Mouse (Mus musculus): ENCODE data around the gene Tcp11l2.

The Tcp11l2 gene

DNA sequence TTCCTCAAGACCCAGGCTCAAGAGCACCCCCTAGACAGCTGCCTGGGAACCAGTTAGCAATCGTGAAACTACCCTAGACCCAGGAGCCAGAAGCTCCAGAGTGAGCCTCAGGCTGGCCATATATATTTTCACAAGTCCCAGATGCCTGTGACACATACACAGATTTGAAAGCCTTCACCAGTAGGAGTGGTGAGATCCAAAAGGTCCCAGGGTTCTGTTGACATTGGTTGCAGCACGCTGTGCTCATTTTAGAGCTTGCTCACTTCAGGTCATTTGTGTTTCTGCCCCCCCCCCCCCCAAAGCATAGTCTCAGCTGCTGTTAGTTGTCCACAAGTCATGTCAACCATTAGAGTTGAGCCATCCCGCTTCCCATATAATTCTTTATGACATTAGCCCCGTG lies 77.6 kb downstream of the Tcp11l2 start:
- DNase-seq (ENCODE audit: low read depth, low spot score), result no peak

DNA sequence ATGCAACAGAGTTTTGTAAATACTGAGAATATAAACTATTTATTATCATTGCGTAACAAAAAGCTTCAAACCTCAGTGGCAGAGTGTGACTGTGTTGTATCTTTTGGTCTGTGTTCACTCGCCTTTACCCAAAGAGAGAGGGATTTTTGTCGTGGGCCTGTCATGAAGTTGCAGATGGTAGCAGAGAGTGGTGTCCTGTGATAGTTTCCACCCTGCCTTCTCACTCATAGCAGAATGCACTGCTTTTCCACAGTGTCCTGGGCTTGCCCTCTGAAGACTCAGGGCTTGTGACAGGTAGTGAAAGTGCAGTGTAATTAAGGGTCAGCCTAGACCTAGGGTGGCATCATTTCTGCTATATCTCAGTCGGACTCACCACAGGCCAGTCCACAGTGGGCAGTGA lies 78.3 kb downstream of the Tcp11l2 start:
- DNase-seq (ENCODE audit: low read depth, low spot score), result no peak

DNA sequence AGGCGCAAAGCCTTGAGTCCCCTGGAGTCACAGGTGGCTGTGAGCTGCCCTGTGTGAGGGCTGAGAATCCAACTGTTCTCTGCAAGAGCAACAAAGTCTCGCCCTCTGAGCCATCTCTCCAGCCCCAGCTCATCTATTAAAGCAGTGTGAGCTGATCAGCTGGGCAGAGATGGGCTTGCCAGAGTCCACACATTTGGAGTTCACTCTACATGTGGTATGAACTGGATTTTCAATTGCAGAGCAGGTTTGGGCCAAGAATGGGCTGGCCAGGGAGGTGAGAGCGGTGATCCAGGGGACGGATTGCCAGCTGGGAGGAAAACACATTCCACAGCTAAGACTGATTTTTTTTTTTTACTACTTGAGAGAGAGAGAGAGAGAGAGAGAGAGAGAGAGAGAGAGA lies 80.2 kb downstream of the Tcp11l2 start:
- DNase-seq (ENCODE audit: low read depth, low spot score), result no peak

DNA sequence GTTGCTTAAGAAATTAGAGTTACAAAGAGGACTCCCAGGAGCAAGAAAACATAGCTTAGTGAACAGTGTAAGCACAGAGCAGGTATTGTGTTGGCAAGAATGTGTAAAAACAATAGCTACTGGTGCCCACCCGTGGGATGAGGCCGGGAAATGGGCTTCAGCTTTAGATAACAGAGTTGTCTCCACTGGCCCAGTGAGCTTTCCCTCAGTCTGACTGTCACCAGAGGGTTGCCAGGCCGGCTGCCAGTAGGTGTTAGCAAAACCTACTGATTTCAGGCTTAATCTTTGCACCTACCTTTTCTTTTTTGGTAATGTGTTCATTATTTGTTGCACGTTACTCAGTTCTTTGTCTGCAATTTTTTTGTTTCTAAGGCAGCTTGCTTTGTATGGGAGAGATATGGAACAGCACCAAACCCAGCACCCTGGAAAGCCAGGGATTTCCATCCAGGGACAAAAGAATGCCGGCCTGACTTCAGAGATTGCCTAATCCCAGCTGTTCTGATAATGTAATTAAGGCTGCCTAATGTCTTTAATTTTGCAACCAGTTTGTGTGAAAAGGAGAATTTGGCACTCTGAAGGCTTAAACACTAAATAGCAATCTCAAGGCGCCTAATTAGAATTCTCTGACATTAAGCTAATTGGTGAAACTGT lies 81.1 kb downstream of the Tcp11l2 start:
- no peak for DNase-seq (ENCODE audit: low read depth, low spot score)

DNA sequence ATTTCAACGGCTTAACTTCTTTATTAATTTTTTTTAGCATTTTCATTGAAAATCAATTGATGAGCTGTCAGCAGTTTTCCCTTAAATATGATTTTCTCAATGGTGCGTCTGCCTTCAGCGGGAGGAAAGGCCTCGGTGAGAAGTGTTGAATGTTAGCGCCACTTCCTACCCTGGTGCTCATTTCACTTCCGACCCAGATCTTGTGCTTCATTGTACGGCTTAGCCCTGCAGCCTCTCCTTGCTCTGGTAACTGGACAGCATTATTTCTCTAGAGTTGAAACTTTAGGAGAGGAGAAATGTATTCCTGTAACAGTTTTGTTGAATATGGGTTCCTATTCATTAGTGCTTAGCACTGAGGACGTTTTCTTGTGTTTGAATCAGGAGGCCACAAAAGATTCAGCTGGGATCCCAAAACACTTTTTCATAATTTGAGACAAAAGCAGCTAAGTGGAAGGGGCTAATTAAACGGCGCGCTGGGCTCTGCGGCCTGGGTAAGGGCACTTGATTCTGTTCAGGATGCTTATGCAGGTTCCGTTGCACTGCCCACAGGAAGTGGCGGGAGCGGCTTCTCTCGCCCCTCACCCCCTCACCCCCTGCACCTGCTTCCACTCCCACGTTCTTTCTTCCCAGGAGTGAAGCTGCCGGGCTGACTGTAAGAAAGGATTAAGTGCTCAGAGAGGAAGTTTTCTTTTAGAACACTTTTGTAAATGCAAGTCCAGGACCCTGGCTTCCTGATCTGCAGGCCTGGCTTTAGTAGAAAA lies 81.8 kb downstream of the Tcp11l2 start:
- DNase-seq (ENCODE audit: low read depth, low spot score), result no peak

- no peak for DNase-seq (ENCODE audit: low read depth, low spot score)
Observed at GRCm38 (mm10) chr10:84659281-84659680, 82.9 kb downstream of the Tcp11l2 start.

DNA sequence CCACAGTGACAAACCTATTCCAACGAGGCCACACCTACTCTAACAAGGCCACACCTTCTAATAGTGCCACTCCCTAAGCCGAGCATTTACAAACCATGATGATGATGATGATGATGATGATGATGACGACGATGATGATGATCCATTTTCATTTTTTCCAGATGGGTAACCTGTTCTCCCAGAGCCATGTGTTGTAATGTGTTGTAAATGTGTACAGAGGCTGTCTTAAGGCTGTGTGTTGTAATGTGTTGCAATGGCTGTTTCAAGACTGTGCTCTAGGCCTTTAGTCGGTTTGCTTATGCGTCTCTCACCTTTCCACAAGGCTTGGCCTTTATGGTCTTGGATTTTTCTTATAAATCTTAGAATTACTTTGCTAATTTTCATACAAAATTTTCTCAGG lies 85.7 kb downstream of the Tcp11l2 start:
- DNase-seq (ENCODE audit: low read depth, low spot score), result no peak

All from retina, postnatal 7 days (tissue).